Mouse (Mus musculus) left cerebral cortex, postnatal 36 days (tissue): ENCODE measurements at regions not wholly inside any gene's neighbourhood (a gene's known extent, or its start where the extent isn't known, plus 50 kb on each side); places are given as distances from the start of the nearest gene placed in this dataset.
A peak's percentile ranks its signal among the peaks of the same experiment; 100 is the strongest.

Experiments
- DNase-seq, 2 experiments: peaks; one replicate each; pipeline ENCODE4 v3.0.0; 2021 to 2022; ENCODE audit warnings: low spot score in 2 of 2, mixed read lengths in 1 of 2
- intact Hi-C: fragments of 180-260 bp; cut with DNase I; formaldehyde crosslinking; loops from one replicate; pipeline ENCODE4 v1.15.1; 2025

GRCm38 (mm10) chr7:51722420-51722819 is 100.6 kb downstream of the Slc17a6 start:
- no peak for DNase-seq
- intact Hi-C loops = no loop called here

GRCm38 (mm10) chr7:51723955-51724354 is 102.1 kb downstream of the Slc17a6 start:
- DNase-seq = no peak
- intact Hi-C loops = no loop called here

- DNase-seq = no peak
- intact Hi-C loops = no loop called here
These were observed 114.5 kb downstream of the Slc17a6 start for GRCm38 (mm10) chr7:51736285-51736684.

GRCm38 (mm10) chr7:51739590-51739989 is 117.8 kb downstream of the Slc17a6 start:
- DNase-seq = no peak
- intact Hi-C loops = no loop called here

- no peak for DNase-seq
- intact Hi-C loops = no loop called here
These were observed 119.1 kb downstream of the Slc17a6 start for GRCm38 (mm10) chr7:51740928-51741327.

- intact Hi-C loops = no loop called here
- no peak for DNase-seq
These were observed 119.1 kb upstream of the Gas2 start for GRCm38 (mm10) chr7:51742720-51743119.

GRCm38 (mm10) chr7:51745598-51745997 is 116.2 kb upstream of the Gas2 start:
- no peak for DNase-seq
- intact Hi-C loops = no loop called here

GRCm38 (mm10) chr7:51748633-51749303 is 113.0 kb upstream of the Gas2 start:
- intact Hi-C loops = no loop called here
- peak in 1 of 2 experiments; percentile 17 for DNase-seq

- DNase-seq = peak in 1 of 2 experiments; percentile 4
- intact Hi-C loops = no loop called here
These were observed 112.3 kb upstream of the Gas2 start for GRCm38 (mm10) chr7:51749304-51750129.

- intact Hi-C loops = no loop called here
These were observed 111.5 kb upstream of the Gas2 start for GRCm38 (mm10) chr7:51750271-51750670.

GRCm38 (mm10) chr7:51753062-51753461 is 108.8 kb upstream of the Gas2 start:
- intact Hi-C loops = no loop called here
- DNase-seq = no peak

More at GRCm38 (mm10) chr7:51750271-51750670, 111.5 kb upstream of the Gas2 start:
- DNase-seq = no peak

- DNase-seq = no peak
- intact Hi-C loops = no loop called here
These were observed 107.5 kb upstream of the Gas2 start for GRCm38 (mm10) chr7:51754208-51754888.

GRCm38 (mm10) chr7:51756218-51756617 is 105.6 kb upstream of the Gas2 start:
- intact Hi-C loops = no loop called here
- no peak for DNase-seq

- intact Hi-C loops = no loop called here
- DNase-seq = no peak
These were observed 102.2 kb upstream of the Gas2 start for GRCm38 (mm10) chr7:51759536-51760153.

GRCm38 (mm10) chr7:51767066-51767465 is 94.7 kb upstream of the Gas2 start:
- intact Hi-C loops = no loop called here
- no peak for DNase-seq

- intact Hi-C loops = no loop called here
- no peak for DNase-seq
These were observed 89.6 kb upstream of the Gas2 start for GRCm38 (mm10) chr7:51771895-51772871.

GRCm38 (mm10) chr7:51775968-51776367 is 85.8 kb upstream of the Gas2 start:
- intact Hi-C loops = no loop called here
- DNase-seq = no peak

GRCm38 (mm10) chr7:51783070-51783776 is 78.6 kb upstream of the Gas2 start:
- DNase-seq = no peak
- intact Hi-C loops = no loop called here
